Mouse (Mus musculus) liver, embryonic 11.5 days (tissue): Measurements from ENCODE around the gene Gmppa. TPM values are rescaled to one million over a fixed set of nuclear protein-coding genes. Genes with fewer than 3 reads are reported as not detected.

Source experiments
- polyA plus RNA-seq: library from polyadenylated mRNA; unstranded; fragments of >200 nt; fragmentation: Nextera tagmentation; extraction: Ambion mirVana; gene quantifications from 2 replicates; pipeline ENCODE4 v1.2.1, GENCODE M21; 2014

Gmppa gene
- polyA plus RNA-seq, 1 experiment from 2014 or later = 69.1 TPM

Other genes with a start within 250 kb of the Gmppa start
- 20.5 and 21.5 TPM in 2 replicates for gene Ankzf1, start 243.8 kb upstream of the Gmppa start, polyA plus RNA-seq
- gene Atg9a, start 243.7 kb upstream of the Gmppa start, polyA plus RNA-seq = 20.0 and 24.1 TPM in 2 replicates
- 8.0 and 9.1 TPM in 2 replicates for gene Glb1l, start 225.1 kb upstream of the Gmppa start, polyA plus RNA-seq
- 122 and 131 TPM in 2 replicates for gene Stk16, start 225.1 kb upstream of the Gmppa start, polyA plus RNA-seq
- 282 and 298 TPM in 2 replicates for gene Tuba4a, start 216.1 kb upstream of the Gmppa start, polyA plus RNA-seq
- gene A630095N17Rik, start 203.8 kb upstream of the Gmppa start, polyA plus RNA-seq = not detected in 2 replicates
- 13.6 and 17.5 TPM in 2 replicates for gene Dnajb2, start 199.5 kb upstream of the Gmppa start, polyA plus RNA-seq
- gene Ptprn, start 171.4 kb upstream of the Gmppa start, polyA plus RNA-seq = 0.55 and 1.0 TPM in 2 replicates
- gene Resp18, start 157.5 kb upstream of the Gmppa start, polyA plus RNA-seq = 0.40 TPM in 1 of 2 replicates, not detected in the other
- gene Dnpep, start 117.9 kb upstream of the Gmppa start, polyA plus RNA-seq = 83.7 and 98.7 TPM in 2 replicates
- gene Des, start 75.6 kb upstream of the Gmppa start, polyA plus RNA-seq = 13.3 and 14.5 TPM in 2 replicates
- 24.8 and 32.3 TPM in 2 replicates for gene Speg, start 60.6 kb upstream of the Gmppa start, polyA plus RNA-seq
- gene Asic4, start 14.5 kb downstream of the Gmppa start, polyA plus RNA-seq = 0.56 and 0.65 TPM in 2 replicates
- gene Chpf, start 43.4 kb downstream of the Gmppa start, polyA plus RNA-seq = 17.7 and 17.9 TPM in 2 replicates
- gene Tmem198, start 43.6 kb downstream of the Gmppa start, polyA plus RNA-seq = 0.15 and 0.26 TPM in 2 replicates
- gene Obsl1, start 70.5 kb downstream of the Gmppa start, polyA plus RNA-seq = 42.5 and 45.6 TPM in 2 replicates
- gene Inha, start 71.1 kb downstream of the Gmppa start, polyA plus RNA-seq = 0.84 and 1.4 TPM in 2 replicates
- gene Stk11ip, start 85.6 kb downstream of the Gmppa start, polyA plus RNA-seq = 15.4 and 15.6 TPM in 2 replicates
- 5.2 and 5.4 TPM in 2 replicates for gene Slc4a3, start 110.3 kb downstream of the Gmppa start, polyA plus RNA-seq